Mouse (Mus musculus) left cerebral cortex, adult 8-10 months (tissue): ENCODE measurements around the gene Proser3. TPM values are rescaled to one million over a fixed set of nuclear protein-coding genes. Genes with fewer than 3 reads are reported as not detected.
A peak's percentile ranks its signal among the peaks of the same experiment; 100 is the strongest.

Experiments
- DNase-seq, 2 experiments: peaks; one replicate each; pipeline ENCODE4 v3.0.0; 2022; ENCODE audit warnings: low spot score in 2 of 2
- microRNA-seq, 2 experiments: library from miRNA; unstranded; fragments of <30 nt; microRNA quantifications; one replicate each; pipeline ENCODE4 v1.2.0; 2022
- total RNA-seq, 4 experiments: library from RNA; stranded (reverse); gene quantifications; 2 replicates each; pipeline ENCODE4 v1.2.4; 2022

The Proser3 gene
- total RNA-seq, 4 experiments from 2014 or later, result 3.4 to 4.4 (median 4.0) TPM

DNA sequence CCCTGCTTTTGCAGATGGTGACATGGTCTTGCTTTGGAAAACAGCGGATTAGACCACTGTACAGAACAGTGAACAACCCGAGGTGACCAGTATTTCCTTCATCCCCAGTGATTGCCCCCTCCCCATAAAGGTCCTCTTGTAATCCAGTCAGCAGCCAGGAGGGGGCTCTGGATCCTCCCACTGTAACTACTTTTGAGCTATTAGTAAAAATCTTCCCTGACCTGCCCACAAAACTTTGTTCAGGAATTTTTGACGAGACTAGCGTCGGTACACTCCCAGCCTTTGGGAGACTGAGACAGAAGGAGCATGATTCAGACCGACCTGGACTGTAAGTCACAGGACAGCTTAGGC lies 61.2 kb downstream of the Proser3 start:
- no peak for DNase-seq

- peak in 1 of 2 experiments; percentile 33 for DNase-seq
Measured at GRCm38 (mm10) chr7:30490251-30490956, 61.7 kb downstream of the Proser3 start.

Small RNAs within 50 kb of the gene (microRNA-seq; reads per million reads assigned to microRNA genes)
- gene Gm38670 (0.63 to 0.88 reads per million in 2 experiments), gene Mir3569 (0.66 to 1.3 reads per million in 2 experiments)

Other genes starting within 250 kb of the Proser3 start
- gene Alkbh6, start 243.6 kb downstream of the Proser3 start, total RNA-seq, result 10 to 100 TPM; 60.6 to 74.5 (median 62.8) TPM
- gene Syne4, start 237.5 kb downstream of the Proser3 start, total RNA-seq, result 10 to 100 TPM in 1 of 4 experiments, 1 to 10 TPM in 3; 7.4 to 10.5 (median 8.8) TPM
- gene E130208F15Rik, start 230.6 kb downstream of the Proser3 start, total RNA-seq, result under 1 TPM in 3 of 4 experiments, not detected in 1; 0.34 to 0.87 (median 0.48) TPM
- gene Sdhaf1, start 228.4 kb downstream of the Proser3 start, total RNA-seq, result 10 to 100 TPM in 1 of 4 experiments, 1 to 10 TPM in 3; 8.3 to 10.0 (median 9.0) TPM
- gene Lrfn3, start 189.5 kb downstream of the Proser3 start, total RNA-seq, result 10 to 100 TPM; 29.0 to 31.8 (median 31.0) TPM
- 100 to 1,000 TPM in 2 of 4 experiments, 10 to 100 TPM in 2; 25.2 to 334 (median 134) TPM for gene Tyrobp, start 138.5 kb downstream of the Proser3 start, total RNA-seq
- gene Hcst, start 132.4 kb downstream of the Proser3 start, total RNA-seq, result 1 to 10 TPM in 3 of 4 experiments, not detected in 1; 1.4 to 3.0 (median 2.1) TPM
- gene Nfkbid, start 130.6 kb downstream of the Proser3 start, total RNA-seq, result 1 to 10 TPM; 2.2 to 4.5 (median 2.8) TPM
- gene Aplp1, start 106.8 kb downstream of the Proser3 start, total RNA-seq, result 1,000 to 10,000 TPM; 1,239 to 1,309 (median 1,269) TPM
- gene Kirrel2, start 94.6 kb downstream of the Proser3 start, total RNA-seq, result 10 to 100 TPM in 1 of 4 experiments, 1 to 10 TPM in 3; 5.5 to 10.2 (median 7.5) TPM
- gene Nphs1, start 94.0 kb downstream of the Proser3 start, total RNA-seq, result under 1 TPM; 0.68 to 0.82 (median 0.75) TPM
- gene Prodh2, start 58.7 kb downstream of the Proser3 start, total RNA-seq, result not detected
- gene Arhgap33, start 17.2 kb downstream of the Proser3 start, total RNA-seq, result 100 to 1,000 TPM; 177 to 184 (median 178) TPM
- gene Hspb6, start 121 bp downstream of the Proser3 start, total RNA-seq, result 1 to 10 TPM; 5.5 to 8.1 (median 6.4) TPM
- 10 to 100 TPM; 33.8 to 45.0 (median 41.1) TPM for gene Lin37, start 7.5 kb upstream of the Proser3 start, total RNA-seq
- gene U2af1l4, start 11.0 kb upstream of the Proser3 start, total RNA-seq, result 10 to 100 TPM; 61.5 to 76.6 (median 71.7) TPM
- 1 to 10 TPM; 5.7 to 7.5 (median 6.3) TPM for gene Gm49396, start 11.0 kb upstream of the Proser3 start, total RNA-seq
- 100 to 1,000 TPM in 3 of 4 experiments, 10 to 100 TPM in 1; 97.2 to 102 (median 101) TPM for gene Psenen, start 11.3 kb upstream of the Proser3 start, total RNA-seq
- gene Igflr1, start 13.1 kb upstream of the Proser3 start, total RNA-seq, result 1 to 10 TPM; 2.5 to 3.8 (median 2.8) TPM
- 10 to 100 TPM; 43.7 to 52.9 (median 47.6) TPM for gene Kmt2b, start 36.4 kb upstream of the Proser3 start, total RNA-seq
- not detected for gene Zbtb32, start 46.6 kb upstream of the Proser3 start, total RNA-seq
- under 1 TPM in 3 of 4 experiments, not detected in 1; 0.23 to 0.51 (median 0.35) TPM for gene Upk1a, start 60.5 kb upstream of the Proser3 start, total RNA-seq
- gene Cox6b1, start 73.9 kb upstream of the Proser3 start, total RNA-seq, result 100 to 1,000 TPM; 641 to 753 (median 694) TPM
- gene Etv2, start 83.6 kb upstream of the Proser3 start, total RNA-seq, result not detected
- gene Rbm42, start 98.0 kb upstream of the Proser3 start, total RNA-seq, result 10 to 100 TPM; 57.5 to 68.0 (median 63.6) TPM
- gene Haus5, start 112.7 kb upstream of the Proser3 start, total RNA-seq, result 1 to 10 TPM; 5.6 to 9.1 (median 7.3) TPM
- gene Pmis2, start 119.3 kb upstream of the Proser3 start, total RNA-seq, result not detected
- gene 2200002J24Rik, start 146.6 kb upstream of the Proser3 start, total RNA-seq, result not detected
- gene Atp4a, start 159.9 kb upstream of the Proser3 start, total RNA-seq, result 1 to 10 TPM in 3 of 4 experiments, under 1 TPM in 1; 0.57 to 2.0 (median 1.6) TPM
- 100 to 1,000 TPM; 113 to 127 (median 115) TPM for gene Tmem147, start 177.2 kb upstream of the Proser3 start, total RNA-seq
- gene Gapdhs, start 191.4 kb upstream of the Proser3 start, total RNA-seq, result not detected
- gene Sbsn, start 199.2 kb upstream of the Proser3 start, total RNA-seq, result 10 to 100 TPM; 12.0 to 17.3 (median 13.7) TPM
- gene Dmkn, start 211.5 kb upstream of the Proser3 start, total RNA-seq, result 1 to 10 TPM; 4.1 to 5.2 (median 4.7) TPM
- not detected for gene Krtdap, start 235.6 kb upstream of the Proser3 start, total RNA-seq